Mouse (Mus musculus) adrenal gland, adult 18-20 months (tissue): Measurements from ENCODE around the gene Cdk18. TPM values are rescaled to one million over a fixed set of nuclear protein-coding genes. Genes with fewer than 3 reads are reported as not detected.

Experiments
- DNase-seq, 2 experiments: peaks; one replicate each; pipeline ENCODE4 v3.0.0; 2021 to 2022; ENCODE audit warnings: low spot score in 2 of 2
- total RNA-seq, 2 experiments: library from RNA; stranded (reverse); gene quantifications; 1 replicate in 1 of 2; 2 replicates in 1 of 2; pipeline ENCODE4 v1.2.3; 2021

Gene Cdk18
- total RNA-seq, 2 experiments from 2014 or later = 16.1 to 16.3 TPM

DNA sequence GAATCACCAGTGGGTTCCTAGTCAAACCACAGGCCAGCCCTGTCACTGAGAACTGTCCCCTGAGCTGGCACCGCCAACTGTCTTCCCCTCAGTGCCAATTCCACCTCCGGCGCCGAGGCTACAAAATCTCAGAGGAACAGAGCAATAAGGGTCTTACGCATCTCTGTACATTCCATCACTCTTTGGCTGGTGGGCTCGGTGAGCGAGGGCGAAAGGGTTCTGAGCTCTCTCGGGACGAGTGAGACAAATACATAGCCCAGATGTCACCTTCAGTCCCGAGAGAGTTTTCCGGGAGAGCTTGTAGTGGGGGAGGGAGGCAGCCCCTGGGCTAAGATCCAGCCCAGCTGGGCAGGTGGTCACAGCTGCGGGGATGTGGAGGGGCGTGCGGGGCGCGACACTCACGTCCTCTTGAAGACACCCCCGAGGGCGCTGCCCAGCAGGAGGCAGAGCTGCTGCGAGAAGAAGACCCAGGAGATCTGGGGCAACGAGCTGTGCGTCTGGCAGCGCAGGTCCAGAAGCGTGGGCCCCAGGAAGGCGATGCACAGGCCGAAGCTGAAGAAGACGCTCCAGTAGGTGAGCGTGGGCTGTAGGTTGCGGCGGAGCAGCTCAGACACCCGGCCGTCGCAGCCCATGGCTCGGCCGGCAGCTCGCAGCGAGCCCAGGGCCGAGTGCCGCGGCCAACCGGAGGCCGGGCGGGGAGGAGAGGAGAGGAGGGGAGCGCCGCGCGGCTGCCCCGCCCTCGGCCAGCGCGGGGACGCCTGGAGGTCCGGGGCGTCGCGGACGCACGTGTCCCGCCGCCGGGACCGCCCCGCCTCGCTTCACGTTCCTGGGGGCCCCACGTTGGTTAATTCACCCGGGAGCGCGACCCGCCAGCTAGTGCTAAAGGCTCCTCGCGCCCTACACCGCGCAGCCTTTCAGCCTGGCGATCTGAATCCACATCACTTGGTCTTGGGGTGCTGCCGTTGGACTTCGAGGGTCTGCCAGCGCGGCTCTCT lies 71.9 kb downstream of the Cdk18 start, which contains the start of gene Mfsd4a:
Mfsd4a (minus strand) TSS at position 802 of the 995 bp plus-strand sequence.
- peak; percentile 46 to 58 for DNase-seq

DNA sequence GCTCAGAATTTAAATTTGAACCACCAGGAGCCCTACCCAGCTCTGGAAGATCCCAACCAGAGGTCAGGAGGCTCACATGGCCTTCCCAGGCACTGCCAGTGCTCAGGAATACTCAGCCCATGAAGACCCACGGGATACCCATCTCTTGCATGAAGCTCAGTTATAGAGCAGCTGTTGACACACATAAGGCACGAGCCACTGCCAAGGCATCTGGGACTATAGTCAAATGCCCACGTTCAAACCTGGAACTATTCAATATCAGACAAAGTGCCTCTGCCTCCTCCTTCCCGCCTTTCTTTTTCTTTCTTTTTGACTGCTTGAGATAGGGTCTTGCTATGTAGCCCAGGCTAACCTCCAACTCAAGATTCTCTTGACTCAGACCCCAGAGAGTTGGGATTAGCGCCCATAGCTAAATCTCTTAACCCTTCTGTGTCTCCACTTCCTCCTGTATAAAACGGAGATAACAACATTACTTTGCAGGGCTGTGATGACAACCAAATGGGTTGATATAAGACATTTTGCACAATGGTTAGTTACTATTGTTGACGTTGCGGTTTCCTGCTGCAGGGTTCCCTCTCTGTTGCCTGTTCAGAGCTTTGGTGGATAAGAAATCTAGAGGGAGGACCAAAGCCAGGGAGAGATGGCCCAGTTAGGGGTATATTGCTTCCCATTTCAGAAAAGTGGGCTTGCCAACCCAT lies 73.9 kb downstream of the Cdk18 start:
- no peak for DNase-seq

DNA sequence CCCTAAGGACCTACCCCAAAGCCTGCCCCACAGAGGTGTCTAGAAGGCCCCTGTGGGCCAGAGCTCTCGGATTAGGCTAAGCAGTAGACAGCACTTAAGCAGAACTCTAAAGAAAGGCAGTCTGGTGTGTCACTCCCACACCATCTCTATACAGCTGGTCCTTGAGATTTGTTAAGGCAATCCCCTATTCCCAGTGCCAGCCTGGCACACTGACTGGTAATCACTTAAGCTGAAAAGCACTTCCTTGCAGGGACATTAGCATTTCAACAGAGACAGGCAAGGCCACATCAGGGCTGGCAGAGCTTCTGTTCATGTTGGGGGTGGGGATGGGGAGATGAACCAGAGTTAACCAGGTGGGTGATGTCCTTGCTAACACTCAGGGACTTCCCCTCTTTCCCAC lies 74.5 kb downstream of the Cdk18 start:
- DNase-seq = no peak

DNA sequence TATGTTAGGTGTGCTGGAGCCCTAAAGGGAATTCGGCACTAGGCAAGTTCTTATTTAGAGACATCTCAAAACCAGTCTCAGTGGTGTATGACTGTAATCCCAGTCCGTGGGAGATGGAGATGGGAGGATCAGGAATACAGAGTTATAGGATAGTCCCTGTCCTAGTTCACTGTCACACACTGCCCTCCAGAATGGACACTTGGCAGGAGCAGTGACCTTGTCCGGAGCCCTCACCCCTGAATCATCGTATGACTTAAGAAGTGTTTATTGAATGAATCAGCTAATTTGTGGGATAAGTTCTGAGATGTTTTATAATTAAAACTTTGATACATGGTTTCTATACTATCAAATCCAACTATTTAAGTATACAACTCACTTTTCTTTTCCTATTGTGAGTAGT lies 76.4 kb downstream of the Cdk18 start:
- peak in 1 of 2 experiments; percentile 22 for DNase-seq

Other genes with a start within 250 kb of the Cdk18 start
- 100 to 1,000 TPM; 107 to 130 TPM for gene Nucks1, start 229.2 kb downstream of the Cdk18 start, total RNA-seq
- gene Slc45a3, start 176.7 kb downstream of the Cdk18 start, total RNA-seq = 10 to 100 TPM; 22.9 to 33.6 TPM
- gene Elk4, start 132.1 kb downstream of the Cdk18 start, total RNA-seq = 10 to 100 TPM; 79.8 to 86.4 TPM
- gene Mfsd4a, start 71.6 kb downstream of the Cdk18 start, total RNA-seq = 10 to 100 TPM; 13.3 to 31.0 TPM
- gene Lemd1, start 51.7 kb upstream of the Cdk18 start, total RNA-seq = under 1 TPM in 1 of 2 experiments, not detected in 1; 0.43 TPM
- gene AC124108.1, start 51.8 kb upstream of the Cdk18 start, total RNA-seq = not detected
- not detected for gene Gm10188, start 90.1 kb upstream of the Cdk18 start, total RNA-seq
- 100 to 1,000 TPM; 114 to 144 TPM for gene Klhdc8a, start 158.9 kb upstream of the Cdk18 start, total RNA-seq
- 1 to 10 TPM; 4.6 to 6.9 TPM for gene Nuak2, start 176.4 kb upstream of the Cdk18 start, total RNA-seq